Mouse (Mus musculus) testis, adult 2 months (tissue): ENCODE data around the gene Gm28635.

Experiments
- CTCF ChIP-seq: fragments of 200-500 bp; IDR thresholded peaks from 2 replicates; pipeline ENCODE4 v1.5.1; 2012; ENCODE audit warnings: low read depth, mild to moderate bottlenecking, inconsistent platforms, low read length, moderate library complexity; ENCODE audit not compliant: control insufficient read depth, insufficient read depth, insufficient replicate concordance
- POLR2A ChIP-seq: fragments of 200-500 bp; IDR thresholded peaks from 2 replicates; pipeline ENCODE4 v1.6.1; 2012; ENCODE audit warnings: low read depth, mild to moderate bottlenecking, inconsistent platforms, low read length, moderate library complexity; ENCODE audit not compliant: control insufficient read depth

GRCm38 (mm10) chr2:84727172-84727858 is 49.5 kb upstream of the Gm28635 start, which contains the start of gene Clp1:
- no peak for TF ChIP-seq CTCF
- TF ChIP-seq POLR2A, result peak; percentile 99
